Mouse (Mus musculus): Measurements from ENCODE around the gene Stfa3.

DNA sequence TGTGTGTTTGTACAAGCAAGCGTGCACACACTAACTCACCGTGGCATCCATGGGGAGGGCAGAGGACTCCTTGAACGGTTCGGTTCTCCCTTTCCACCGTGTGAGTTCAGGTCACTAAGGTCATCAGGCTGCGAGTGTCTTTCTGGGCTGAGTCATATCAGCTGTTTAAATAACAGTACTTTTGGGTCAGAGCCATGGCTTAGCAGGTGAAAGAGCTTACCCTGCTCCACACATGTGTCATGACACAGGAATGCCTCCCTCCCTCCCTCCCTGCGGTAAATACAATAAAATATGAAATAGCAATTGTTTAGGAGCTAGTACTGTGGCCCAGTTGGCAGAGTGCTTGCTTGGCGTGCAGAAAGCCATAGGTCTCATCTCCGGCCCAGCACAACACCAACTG, 14.2 kb upstream of the Stfa3 start:
- TF ChIP-seq CTCF (IDR thresholded peaks at IDR 0.05; ENCODE audit: low read depth) = no peak
- TF ChIP-seq EP300 (IDR thresholded peaks at IDR 0.05; ENCODE audit: low read depth) = no peak
